Mouse (Mus musculus) Patski (cell line): ENCODE results near the gene Lrrc58. TPM values are rescaled to one million over a fixed set of nuclear protein-coding genes. Genes with fewer than 3 reads are reported as not detected.

Source experiments
- ATAC-seq: fragments of 100-300 bp; one replicate; pipeline ENCODE4 v1.8.0; 2021
- CTCF ChIA-PET: fragments of 350-600 bp; sonication (Branson Sonifier 250); formaldehyde crosslinking; loops from one replicate; lab custom pipeline; 2022; ENCODE audit warnings: inconsistent platforms; lab: Charles Lee
- POLR2A ChIA-PET: fragments of 350-600 bp; sonication (Branson Sonifier 250); formaldehyde crosslinking; loops from one replicate; lab custom pipeline; 2022; ENCODE audit warnings: antibody characterized with exemption, inconsistent platforms; lab: Charles Lee
- DNase-seq: peaks from one replicate; pipeline ENCODE4 v3.0.0-alpha.2; 2011; ENCODE audit warnings: low read depth, low spot score
- H3K27me3 ChIP-seq: fragments of 371-371 bp; one replicate; pipeline ENCODE4 v1.5.1; 2021
- CTCF ChIP-seq: fragments of 100-300 bp; IDR thresholded peaks from one replicate; pipeline ENCODE4 v1.5.1; 2021
- in situ Hi-C: fragments of 300-500 bp; cut with MboI; formaldehyde crosslinking; loops from 3 replicates; pipeline ENCODE4 v1.11.1; 2018; ENCODE audit warnings: low pct_unique_long_range_greater_than_20kb, mixed read lengths
- polyA plus RNA-seq: library from polyadenylated mRNA; unstranded; gene quantifications from one replicate; pipeline ENCODE4 v1.2.3, GENCODE M21; 2021

Gene Lrrc58
- polyA plus RNA-seq, 1 experiment from 2014 or later = 20.0 TPM

DNA sequence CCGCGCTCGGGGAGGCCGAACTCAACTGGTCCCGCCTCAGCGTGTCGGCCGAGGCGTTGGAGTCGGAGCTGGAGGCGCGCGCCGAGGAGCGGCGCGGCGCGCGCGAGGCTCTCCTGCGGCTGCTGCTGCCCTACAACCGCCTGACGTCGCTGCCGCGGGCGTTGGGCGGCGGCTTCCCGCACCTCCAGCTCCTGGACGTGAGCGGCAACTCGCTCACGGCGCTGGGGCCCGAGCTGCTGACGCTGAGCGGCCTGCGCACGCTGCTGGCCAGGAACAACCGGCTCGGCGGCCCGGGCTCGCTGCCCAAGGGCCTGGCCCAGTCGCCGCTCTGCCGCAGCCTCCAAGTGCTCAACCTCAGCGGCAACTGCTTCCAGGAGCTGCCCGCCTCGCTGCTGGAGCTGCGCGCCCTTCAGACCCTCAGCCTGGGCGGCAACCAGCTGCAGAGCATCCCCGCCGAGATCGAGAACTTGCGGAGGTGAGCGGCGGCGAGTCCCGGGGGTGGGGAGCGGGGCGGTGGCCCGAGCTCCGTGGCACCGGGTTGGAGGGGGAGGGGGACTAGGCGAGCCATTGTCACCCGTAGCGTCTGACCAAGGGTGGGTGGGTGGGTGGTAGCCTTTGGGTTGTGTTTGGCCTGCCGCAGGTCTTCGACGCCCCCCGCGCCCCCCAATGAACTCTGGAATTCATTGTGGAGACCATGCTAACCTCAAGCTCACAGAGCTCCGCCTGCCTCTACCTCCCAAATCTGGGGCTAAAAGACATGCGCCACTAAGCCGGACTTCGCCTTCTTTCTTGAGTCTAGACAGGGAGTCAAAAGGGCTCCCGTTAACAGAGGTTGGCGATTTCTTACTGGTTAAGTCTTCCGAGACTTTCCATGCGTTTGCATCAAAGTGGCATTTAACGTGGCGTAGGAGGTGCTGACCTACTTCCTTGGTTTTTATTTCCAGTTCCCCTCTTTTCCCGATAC is 599 bp downstream of the Lrrc58 start:
- DNase-seq (no peak), ATAC-seq (peak; percentile 60)
- POLR2A ChIA-PET = interaction anchor here (0.8 to 1.5 kb wide), 3 partner anchors 16 to 74 kb away, joined by 3 to 5 read pairs (median 3); no protein-coding TSS in a partner anchor
- no peaks in the 10 kb centered on the region for H3K27me3 ChIP-seq
- CTCF ChIA-PET = no interaction called here
- in situ Hi-C loops = no loop called here
- TF ChIP-seq CTCF = no peak

DNA sequence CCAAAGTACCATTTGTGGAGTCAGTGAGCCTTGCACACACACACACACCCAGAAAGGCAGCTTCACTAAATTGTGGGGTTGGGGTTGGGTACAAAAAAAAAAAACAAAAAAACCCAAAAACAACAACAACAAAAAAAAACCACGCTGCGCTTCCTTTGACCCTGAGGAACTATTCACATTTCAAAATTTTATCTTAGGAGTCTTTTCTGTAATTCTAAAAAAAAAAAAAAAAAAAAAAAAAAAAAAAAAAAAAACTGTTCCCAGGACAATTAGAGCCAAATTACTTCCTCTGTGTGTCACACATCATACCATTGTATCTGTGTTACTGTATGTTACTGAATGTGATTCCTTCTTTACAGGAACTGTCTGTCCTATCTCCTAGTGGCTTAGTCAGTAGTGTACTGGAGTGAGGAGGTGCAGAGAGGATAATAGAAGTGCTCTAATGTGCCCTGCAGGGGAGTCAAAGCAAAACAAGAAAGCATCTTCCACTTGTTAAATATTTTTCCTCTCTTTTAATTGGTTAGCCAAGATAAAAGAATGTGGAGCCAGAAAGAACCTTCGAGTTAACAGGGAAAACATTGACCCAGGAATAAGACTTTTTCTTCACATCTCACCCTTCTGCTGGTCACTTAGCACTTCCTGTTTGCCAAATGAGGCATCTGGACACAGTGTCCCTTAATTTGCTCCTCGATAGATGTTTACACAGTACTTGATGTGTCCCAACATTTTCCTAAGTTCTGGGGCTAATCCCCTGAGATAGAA is 1.5 kb downstream of the Lrrc58 start:
- no peak for ATAC-seq
- H3K27me3 ChIP-seq = no peaks in the 10 kb centered on the region
- ChIA-PET POLR2A (interaction anchor here (1.4 kb wide), 1 partner anchor 52 kb away, joined by 3 read pairs; no protein-coding TSS in a partner anchor), CTCF (no interaction called here)
- in situ Hi-C loops = no loop called here
- TF ChIP-seq CTCF = no peak
- DNase-seq = no peak

DNA sequence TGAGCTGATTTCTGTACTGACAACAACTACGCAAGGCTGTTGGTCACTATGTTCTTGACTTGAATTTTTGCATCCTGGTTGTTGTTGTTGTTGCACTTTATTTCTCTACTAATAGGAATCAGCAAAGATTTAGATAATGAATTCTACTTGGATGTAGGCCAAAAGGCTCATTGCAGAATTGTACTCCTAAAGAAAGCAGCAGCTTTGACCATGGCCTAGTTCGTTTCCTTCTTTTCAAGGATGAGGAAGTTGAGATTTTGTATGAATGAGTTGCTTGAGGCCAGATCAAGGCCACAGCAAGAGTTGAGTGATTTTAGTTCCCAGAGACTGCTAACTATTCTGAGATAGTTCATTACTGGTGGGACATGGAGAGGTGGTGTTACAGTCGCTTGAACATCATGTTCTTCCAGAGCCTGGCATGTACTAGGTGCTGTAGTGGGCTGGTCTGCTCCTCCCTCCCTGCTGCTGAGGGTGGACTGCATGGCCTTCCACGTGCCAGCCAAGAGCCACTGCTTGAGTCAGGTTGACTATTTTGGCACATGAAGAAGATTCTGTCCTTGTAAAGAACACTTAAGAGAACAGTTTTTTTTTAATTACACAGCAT is 3.0 kb downstream of the Lrrc58 start:
- no peak for TF ChIP-seq CTCF
- POLR2A ChIA-PET = no interaction called here
- no peak for DNase-seq

DNA sequence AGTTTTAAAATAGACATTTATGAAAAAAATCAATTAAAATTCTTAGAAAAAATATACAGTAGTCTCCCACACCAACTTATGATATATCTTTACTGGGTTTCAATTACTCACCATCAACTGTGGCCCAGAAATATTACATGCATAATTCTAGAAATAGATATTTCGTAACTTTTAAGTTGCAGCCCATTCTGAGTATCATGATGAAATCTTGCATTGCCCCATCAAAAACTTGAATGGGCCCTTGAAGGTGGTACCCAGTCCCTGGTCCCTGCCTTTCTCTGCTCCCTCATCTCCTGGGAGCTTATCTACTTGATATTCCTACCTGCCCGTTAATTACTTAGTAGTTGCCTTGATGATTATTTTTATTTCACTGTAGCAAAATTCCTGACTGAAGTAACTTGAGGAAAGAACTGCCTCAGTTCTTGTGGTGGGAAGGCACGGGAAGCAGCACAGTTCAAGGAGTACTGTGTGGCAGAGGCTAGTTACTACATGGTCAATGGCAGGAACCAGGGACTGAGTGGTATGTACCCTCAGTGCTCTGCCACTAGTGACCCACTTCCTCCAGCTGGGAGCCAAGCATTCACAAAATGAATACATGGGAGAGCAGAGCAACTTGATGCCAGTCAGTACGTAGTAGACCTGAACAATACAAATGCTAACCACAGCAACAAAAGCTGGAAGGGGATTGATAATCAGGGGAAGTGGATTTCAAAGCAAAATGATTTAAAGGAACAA is 6.5 kb downstream of the Lrrc58 start:
- in situ Hi-C loops = no loop called here
- no peak for DNase-seq
- no peaks in the 10 kb centered on the region for H3K27me3 ChIP-seq
- no peak for ATAC-seq
- CTCF ChIA-PET = no interaction called here
- no peak for TF ChIP-seq CTCF
- POLR2A ChIA-PET = no interaction called here

More for the DNA sequence above, 3.0 kb downstream of the Lrrc58 start:
- no peak for ATAC-seq
- in situ Hi-C loops = no loop called here
- CTCF ChIA-PET = no interaction called here
- no peaks in the 10 kb centered on the region for H3K27me3 ChIP-seq

DNA sequence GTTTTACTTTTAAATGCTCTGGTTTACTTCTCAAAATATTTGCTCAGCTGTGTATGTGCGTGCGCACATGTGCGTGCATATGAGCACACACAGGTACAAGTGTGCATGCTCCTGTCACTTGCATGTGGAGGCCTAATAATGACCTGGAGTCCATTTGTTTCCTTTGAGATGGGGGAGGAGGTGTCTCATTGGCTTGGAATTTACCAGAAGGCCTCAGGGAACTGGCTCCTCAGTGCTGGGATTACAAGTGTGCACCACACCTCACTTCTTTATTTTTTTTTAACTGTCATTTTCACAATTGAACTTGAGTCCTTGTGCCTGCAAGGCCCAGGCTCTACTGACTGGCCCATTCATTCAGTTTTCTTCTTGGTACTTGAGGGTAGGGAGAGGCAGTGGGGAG is 9.2 kb downstream of the Lrrc58 start:
- POLR2A ChIA-PET = no interaction called here
- no peaks in the 10 kb centered on the region for H3K27me3 ChIP-seq
- CTCF ChIA-PET = interaction anchor here (2.4 kb wide), 1 partner anchor 12 kb away, joined by 6 read pairs; no protein-coding TSS in a partner anchor
- DNase-seq (no peak), ATAC-seq (no peak)
- TF ChIP-seq CTCF = no peak
- in situ Hi-C loops = no loop called here

DNA sequence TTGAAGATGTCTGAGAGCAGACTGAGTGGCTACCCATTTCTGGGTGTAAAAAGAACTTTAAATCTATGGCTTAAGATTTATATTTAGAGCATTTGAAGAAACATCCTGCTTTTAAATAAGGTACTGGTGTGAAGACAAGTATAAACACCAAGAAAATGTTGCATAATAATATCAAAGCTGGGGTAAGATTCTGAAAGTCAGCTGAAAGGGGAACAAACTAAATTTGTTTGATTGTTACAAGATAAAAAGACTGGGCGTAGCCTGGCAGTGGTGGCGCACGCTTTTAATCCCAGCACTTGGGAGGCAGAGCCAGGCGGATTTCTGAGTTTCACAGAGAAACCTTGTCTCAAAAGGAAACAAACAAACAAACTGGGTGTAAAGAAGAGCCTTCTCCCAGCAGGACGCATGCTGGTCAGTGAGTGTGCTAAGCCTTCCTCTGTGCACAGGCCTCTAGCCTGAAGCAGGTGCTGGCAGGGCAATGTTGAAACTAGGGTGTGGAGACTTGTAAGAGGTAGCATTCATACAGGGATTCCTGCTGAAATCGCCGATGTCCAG is 10.8 kb downstream of the Lrrc58 start:
- ChIA-PET CTCF (interaction anchor here (1.2 to 2.4 kb wide), 3 partner anchors 10 to 50 kb away, joined by 3 to 6 read pairs (median 3); no protein-coding TSS in a partner anchor), POLR2A (interaction anchor here (1.2 kb wide), 1 partner anchor 58 kb away, joined by 3 read pairs; no protein-coding TSS in a partner anchor)
- TF ChIP-seq CTCF = no peak
- in situ Hi-C loops = no loop called here
- no peak for ATAC-seq
- no peaks in the 10 kb centered on the region for H3K27me3 ChIP-seq
- DNase-seq = no peak

DNA sequence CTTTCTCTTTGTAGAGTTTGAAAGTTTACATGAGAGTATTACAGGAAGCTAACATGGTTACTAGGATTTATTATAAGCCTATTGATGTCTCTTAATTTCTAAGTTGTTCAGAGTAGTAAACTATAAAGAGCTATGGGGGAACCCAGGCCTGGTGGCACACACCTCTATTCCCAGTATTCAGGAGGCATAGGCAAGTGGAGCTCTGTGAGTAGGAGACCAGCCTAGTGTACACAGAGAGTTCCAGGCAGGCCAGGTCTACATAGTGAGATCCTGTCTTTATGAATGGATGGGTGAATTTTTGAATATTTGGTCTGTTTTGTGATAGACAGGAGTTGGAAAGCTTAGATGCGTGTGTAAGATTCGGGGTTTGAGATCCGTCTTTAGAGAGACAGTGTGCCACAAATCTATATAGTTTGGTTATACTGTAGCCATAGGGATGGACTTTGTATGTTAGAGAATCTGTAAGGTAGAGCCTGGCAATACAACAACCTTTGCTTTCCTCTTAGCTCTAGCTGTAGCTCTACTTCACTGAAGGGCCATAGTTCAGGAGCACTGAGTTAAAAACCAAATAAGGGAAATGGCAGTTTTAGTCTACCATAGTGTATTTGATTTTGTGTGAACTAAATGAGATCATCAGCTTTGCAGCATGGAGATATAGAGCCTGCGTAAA is 11.7 kb downstream of the Lrrc58 start:
- ChIA-PET POLR2A (no interaction called here), CTCF (interaction anchor here (1.5 to 2.4 kb wide), 2 partner anchors 9 to 48 kb away, joined by 3 to 6 read pairs; no protein-coding TSS in a partner anchor)
- DNase-seq (no peak), ATAC-seq (no peak)
- in situ Hi-C loops = no loop called here
- no peak for TF ChIP-seq CTCF
- no peaks in the 10 kb centered on the region for H3K27me3 ChIP-seq

DNA sequence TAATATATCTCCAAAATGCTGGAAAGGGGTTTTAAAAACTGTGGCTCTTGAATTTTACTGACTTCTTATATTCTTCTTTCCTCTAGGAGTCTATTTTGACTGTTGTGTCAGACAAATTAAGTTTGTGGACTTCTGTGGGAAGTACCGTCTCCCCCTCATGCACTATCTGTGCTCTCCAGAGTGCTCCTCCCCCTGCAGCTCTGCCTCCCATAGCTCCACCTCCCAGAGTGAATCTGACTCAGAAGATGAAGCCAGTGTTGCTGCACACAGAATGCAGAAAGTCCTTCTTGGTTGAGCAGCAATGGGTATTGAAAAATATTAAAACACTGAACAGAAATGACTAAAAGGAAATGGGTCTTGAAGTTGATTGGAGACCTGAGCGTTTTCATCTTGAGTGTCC is 13.0 kb downstream of the Lrrc58 start:
- no peak for TF ChIP-seq CTCF
- ChIA-PET POLR2A (no interaction called here), CTCF (no interaction called here)
- in situ Hi-C loops = no loop called here
- ATAC-seq = no peak
- no peaks in the 10 kb centered on the region for H3K27me3 ChIP-seq
- no peak for DNase-seq

DNA sequence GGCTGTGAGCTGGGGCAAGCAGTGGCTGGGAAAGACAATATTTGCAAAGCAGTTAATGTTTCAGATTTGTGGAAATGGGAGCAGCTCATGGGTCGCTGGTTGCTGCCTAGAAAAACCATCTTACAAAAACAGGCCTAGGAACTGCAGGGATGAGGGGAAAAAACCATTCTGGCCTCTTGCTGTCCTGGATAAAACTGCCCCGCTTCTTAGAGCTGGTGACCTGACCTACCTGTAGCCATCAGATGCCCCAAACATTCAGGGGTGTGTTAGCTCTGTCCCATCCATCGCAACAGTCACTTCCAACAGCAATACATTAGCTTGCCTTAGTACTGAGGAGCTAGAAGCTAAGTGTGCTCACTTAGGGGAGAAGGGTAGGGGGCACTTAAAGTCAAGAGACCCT is 20.8 kb downstream of the Lrrc58 start:
- ATAC-seq (no peak), DNase-seq (no peak)
- no peaks in the 10 kb centered on the region for H3K27me3 ChIP-seq
- ChIA-PET POLR2A (no interaction called here), CTCF (interaction anchor here (1.9 kb wide), 1 partner anchor 10 kb away, joined by 6 read pairs; no protein-coding TSS in a partner anchor)
- in situ Hi-C loops = no loop called here
- TF ChIP-seq CTCF = no peak
